Mouse (Mus musculus): ENCODE measurements around the gene Sgsm3.

GRCm38 (mm10) chr15:80988331-80988730 is 10.8 kb downstream of the Sgsm3 start:
- TF ChIP-seq CTCF (IDR thresholded peaks at IDR 0.05; ENCODE audit: low read depth) (no peak), EP300 (IDR thresholded peaks at IDR 0.05; ENCODE audit: low read depth) (no peak)
